Mouse (Mus musculus): ENCODE results near the gene Asb15.

- no peak for TF ChIP-seq CTCF (IDR thresholded peaks at IDR 0.05; ENCODE audit: borderline replicate concordance, extremely low read depth, insufficient read depth, insufficient read length)
- no peak for TF ChIP-seq POLR2A (IDR thresholded peaks at IDR 0.05; ENCODE audit: borderline replicate concordance, extremely low read depth, insufficient read depth, insufficient read length, poor library complexity, severe bottlenecking)
Observed at GRCm38 (mm10) chr6:24599179-24599578, 71.2 kb downstream of the Asb15 start.
